Mouse (Mus musculus): ENCODE data around the gene Mcm3ap. TPM values are rescaled to one million over a fixed set of nuclear protein-coding genes. Genes with fewer than 3 reads are reported as not detected.
A peak's percentile ranks its signal among the peaks of the same experiment; 100 is the strongest.

The Mcm3ap gene
- total and polyA plus RNA-seq, 3 experiments, result 34.2 to 65.9 (median 35.4) TPM

- peak within 1 kb of the TSS; percentile 92 for H3K4me3 ChIP-seq (ENCODE audit: low read depth, low read length)
- H3K27me3 ChIP-seq (ENCODE audit: insufficient read depth, low read length), result no peaks in the 10 kb centered on the region
- ATAC-seq (ENCODE audit: extremely low read depth, insufficient number of reproducible peaks, low FRiP score, poor library complexity, severe bottlenecking) (peak; percentile 83), DNase-seq (ENCODE audit: low spot score) (peak; percentile 95)
- peaks cover 42% of the 10 kb centered on the region for H3K36me3 ChIP-seq (replicated peaks)
- H3K9me3 ChIP-seq (replicated peaks), result no peaks in the 10 kb centered on the region
- peaks cover 63% of the 10 kb centered on the region for H3K4me1 ChIP-seq (ENCODE audit: insufficient read depth, low read depth, low read length)
- TF ChIP-seq GATA1 (IDR thresholded peaks at IDR 0.05; ENCODE audit: borderline replicate concordance, low read length) (no peak), GATA2 (IDR thresholded peaks at IDR 0.05; ENCODE audit: borderline replicate concordance, low read depth, low read length) (no peak), POLR2AphosphoS5 (IDR thresholded peaks at IDR 0.05; ENCODE audit: insufficient replicate concordance, low read depth, low read length) (no peak), CTCF (IDR thresholded peaks at IDR 0.05; ENCODE audit: low read depth, low read length) (peak; percentile 40; the same call in 1 of the 2 replicates), TAL1 (conservative IDR thresholded peaks at IDR 0.05; ENCODE audit: low read depth, low read length) (no peak)
Observed at GRCm38 (mm10) chr10:76442178-76443088, 26.3 kb upstream of the Mcm3ap start, which contains the start of gene Pcnt. Gene Pcnt (minus strand): TSS chr10:76442786.

- DNase-seq (ENCODE audit: low spot score) (peak; percentile 53), ATAC-seq (ENCODE audit: extremely low read depth, insufficient number of reproducible peaks, low FRiP score, poor library complexity, severe bottlenecking) (peak; percentile 42)
- Histone ChIP-seq H3K4me3 (ENCODE audit: low read depth, low read length) (peak overlapping the region; percentile 36; the same call in 1 of the 2 replicates), H3K36me3 (replicated peaks) (peaks cover 5% of the 10 kb centered on the region), H3K9me3 (replicated peaks) (no peaks in the 10 kb centered on the region), H3K4me1 (ENCODE audit: insufficient read depth, low read depth, low read length) (peaks cover 66% of the 10 kb centered on the region), H3K27me3 (ENCODE audit: insufficient read depth, low read length) (peaks cover 4% of the 10 kb centered on the region)
- peak; percentile 88 for TF ChIP-seq TAL1 (conservative IDR thresholded peaks at IDR 0.05; ENCODE audit: low read depth, low read length)
- no peak for TF ChIP-seq POLR2AphosphoS5 (IDR thresholded peaks at IDR 0.05; ENCODE audit: insufficient replicate concordance, low read depth, low read length)
Observed at GRCm38 (mm10) chr10:76445996-76446681, 22.6 kb upstream of the Mcm3ap start.

GRCm38 (mm10) chr10:76447406-76448229 is 21.1 kb upstream of the Mcm3ap start:
- ATAC-seq (ENCODE audit: extremely low read depth, insufficient number of reproducible peaks, low FRiP score, poor library complexity, severe bottlenecking) (no peak), DNase-seq (ENCODE audit: low spot score) (no peak)
- Histone ChIP-seq H3K36me3 (replicated peaks) (no peaks in the 10 kb centered on the region), H3K27me3 (ENCODE audit: insufficient read depth, low read length) (peaks cover 6% of the 10 kb centered on the region), H3K9me3 (replicated peaks) (no peaks in the 10 kb centered on the region), H3K4me3 (ENCODE audit: low read depth, low read length) (no peak overlapping the region), H3K4me1 (ENCODE audit: insufficient read depth, low read depth, low read length) (peaks cover 60% of the 10 kb centered on the region)
- TF ChIP-seq CTCF (IDR thresholded peaks at IDR 0.05; ENCODE audit: low read depth, low read length) (no peak), POLR2AphosphoS5 (IDR thresholded peaks at IDR 0.05; ENCODE audit: insufficient replicate concordance, low read depth, low read length) (no peak), GATA2 (IDR thresholded peaks at IDR 0.05; ENCODE audit: borderline replicate concordance, low read depth, low read length) (no peak), TAL1 (conservative IDR thresholded peaks at IDR 0.05; ENCODE audit: low read depth, low read length) (no peak), GATA1 (IDR thresholded peaks at IDR 0.05; ENCODE audit: borderline replicate concordance, low read length) (no peak)

- Histone ChIP-seq H3K27me3 (ENCODE audit: insufficient read depth, low read length) (peaks cover 12% of the 10 kb centered on the region), H3K4me1 (ENCODE audit: insufficient read depth, low read depth, low read length) (peaks cover 50% of the 10 kb centered on the region), H3K9me3 (replicated peaks) (no peaks in the 10 kb centered on the region), H3K36me3 (replicated peaks) (no peaks in the 10 kb centered on the region), H3K4me3 (ENCODE audit: low read depth, low read length) (no peak within 1 kb of the TSS)
- no peak for TF ChIP-seq GATA2 (IDR thresholded peaks at IDR 0.05; ENCODE audit: borderline replicate concordance, low read depth, low read length)
- TF ChIP-seq CTCF (IDR thresholded peaks at IDR 0.05; ENCODE audit: low read depth, low read length), result no peak
- TF ChIP-seq GATA1 (IDR thresholded peaks at IDR 0.05; ENCODE audit: borderline replicate concordance, low read length), result no peak
- ATAC-seq (ENCODE audit: extremely low read depth, insufficient number of reproducible peaks, low FRiP score, poor library complexity, severe bottlenecking) (no peak), DNase-seq (ENCODE audit: low spot score) (no peak)
Observed at GRCm38 (mm10) chr10:76448851-76449250, 19.9 kb upstream of the Mcm3ap start, which contains the start of gene 2610028H24Rik. Gene 2610028H24Rik (plus strand): TSS chr10:76449081.

- TF ChIP-seq CTCF (IDR thresholded peaks at IDR 0.05; ENCODE audit: low read depth, low read length) (peak; percentile 51), TAL1 (conservative IDR thresholded peaks at IDR 0.05; ENCODE audit: low read depth, low read length) (no peak), POLR2AphosphoS5 (IDR thresholded peaks at IDR 0.05; ENCODE audit: insufficient replicate concordance, low read depth, low read length) (no peak), GATA2 (IDR thresholded peaks at IDR 0.05; ENCODE audit: borderline replicate concordance, low read depth, low read length) (no peak), GATA1 (IDR thresholded peaks at IDR 0.05; ENCODE audit: borderline replicate concordance, low read length) (no peak)
- Histone ChIP-seq H3K9me3 (replicated peaks) (peaks cover 17% of the 10 kb centered on the region), H3K27me3 (ENCODE audit: insufficient read depth, low read length) (peaks cover 31% of the 10 kb centered on the region), H3K36me3 (replicated peaks) (peaks cover 3% of the 10 kb centered on the region), H3K4me3 (ENCODE audit: low read depth, low read length) (no peak overlapping the region), H3K4me1 (ENCODE audit: insufficient read depth, low read depth, low read length) (peaks cover 7% of the 10 kb centered on the region)
- ATAC-seq (ENCODE audit: extremely low read depth, insufficient number of reproducible peaks, low FRiP score, poor library complexity, severe bottlenecking) (no peak), DNase-seq (ENCODE audit: low spot score) (no peak)
Observed at GRCm38 (mm10) chr10:76455289-76455688, 13.4 kb upstream of the Mcm3ap start.
